Comparison of ENCODE assay signal across 8 mouse cellular contexts in genomic region chr1:65178902-65179432, GRCm38 (mm10). TPM values are rescaled to one million over a fixed set of nuclear protein-coding genes. Genes with fewer than 3 reads are reported as not detected.
DNase-seq lines count a peak whose midpoint lies in the region; ATAC-seq lines count a peak whose summit lies in the region.

No protein-coding gene starts in this region.

- H3K27me3 ChIP-seq in hindbrain, embryonic 11.5 days (ENCODE audit: control insufficient read depth, insufficient read depth, low read length) = no peaks in the 10 kb centered on the region

- H3K36me3 ChIP-seq in hindbrain, embryonic 11.5 days (ENCODE audit: control insufficient read depth, insufficient read depth, low read length) = no peaks in the 10 kb centered on the region

- peak overlapping the region; percentile 57 for H3K4me2 ChIP-seq in hindbrain, embryonic 11.5 days (replicated peaks; ENCODE audit: low read depth, low read length)

- H3K4me1 ChIP-seq in hindbrain, embryonic 11.5 days (replicated peaks; ENCODE audit: control insufficient read depth, insufficient read depth, low read length) = no peaks in the 10 kb centered on the region

- ATAC-seq in frontal cortex, adult (ENCODE audit: low TSS enrichment) = peak; percentile 83
- peak; percentile 94 for ATAC-seq in hindbrain, embryonic 11.5 days (ENCODE audit: low FRiP score)

- DNase-seq in MEL-GATA-1-ER (ENCODE audit: extremely low read depth, low read depth) = peak; percentile 79
- peak; percentile 95 for DNase-seq in cerebellum, adult 8-10 months
- peak; percentile 98 for DNase-seq in hindbrain, embryonic 11.5 days (ENCODE audit: low spot score)
- DNase-seq in layer of hippocampus, postnatal 10 days (ENCODE audit: low spot score in 2 of 2) = peak; percentile 98 to 99
- peak; percentile 99 for DNase-seq in lung, postnatal 10 days
- DNase-seq in ovary, postnatal 36 days (ENCODE audit: low spot score) = peak; percentile 98
- DNase-seq in thymus, postnatal 25 days = peak; percentile 88

- under 1% methylated on average over 33 of the region's 39 CpGs for WGBS in hindbrain, embryonic 11.5 days

- peak overlapping the region; percentile 98 for H3K27ac ChIP-seq in hindbrain, embryonic 11.5 days (ENCODE audit: low read depth, low read length)

- H3K4me3 ChIP-seq in hindbrain, embryonic 11.5 days (ENCODE audit: low read depth, low read length) = peak overlapping the region; percentile 85

- no peaks in the 10 kb centered on the region for H3K9me3 ChIP-seq in hindbrain, embryonic 11.5 days (ENCODE audit: control insufficient read depth, low read length)

- peak overlapping the region; percentile 91 for H3K9ac ChIP-seq in hindbrain, embryonic 11.5 days (ENCODE audit: low read depth, low read length)

RNA-seq across cellular contexts. Expression of gene Idh1, which starts 7.3 kb away (rescaled TPM):
- 436 and 480 TPM in 2 replicates for polyA plus RNA-seq in hindbrain, embryonic 11.5 days (2014; fragmentation: Nextera tagmentation; extraction: Ambion mirVana)
- 100 to 1,000 TPM; 133 to 146 TPM for total RNA-seq in layer of hippocampus, postnatal 10 days (2021)

RNA-seq across cellular contexts. Expression of gene Pikfyve, which starts 7.5 kb away (rescaled TPM):
- 23.9 and 29.0 TPM in 2 replicates for polyA plus RNA-seq in hindbrain, embryonic 11.5 days (2014; fragmentation: Nextera tagmentation; extraction: Ambion mirVana)
- total RNA-seq in layer of hippocampus, postnatal 10 days (2021) = 10 to 100 TPM; 37.3 to 37.9 TPM

RNA-seq across cellular contexts. Expression of gene D630023F18Rik, which starts 56.0 kb away (rescaled TPM):
- polyA plus RNA-seq in hindbrain, embryonic 11.5 days (2014; fragmentation: Nextera tagmentation; extraction: Ambion mirVana) = 0.22 TPM in 1 of 2 replicates, not detected in the other
- total RNA-seq in layer of hippocampus, postnatal 10 days (2021) = 10 to 100 TPM; 18.2 to 18.6 TPM

RNA-seq across cellular contexts. Expression of gene Gm28845, which starts 59.6 kb away (rescaled TPM):
- polyA plus RNA-seq in hindbrain, embryonic 11.5 days (2014; fragmentation: Nextera tagmentation; extraction: Ambion mirVana) = not detected in 2 replicates
- total RNA-seq in layer of hippocampus, postnatal 10 days (2021) = 1 to 10 TPM in 1 of 2 experiments, not detected in 1; 2.2 TPM

Comparison
In these comparisons a context has a peak if more than half of its experiments do, and no peak if none do; other contexts are left out.
1. Peak in every context shown above with its lines: DNase-seq, ATAC-seq, H3K4me3 ChIP-seq and H3K27ac ChIP-seq.